Mouse (Mus musculus) lung, embryonic 16.5 days (tissue): ENCODE measurements around the gene Angel2. TPM values are rescaled to one million over a fixed set of nuclear protein-coding genes. Genes with fewer than 3 reads are reported as not detected.
A peak's percentile ranks its signal among the peaks of the same experiment; 100 is the strongest.

ENCODE experiments used
- ATAC-seq: fragments of 200-750 bp; cut with Nextera tagmentation; 2 replicates; pipeline ENCODE4 v1.8.0; 2017; ENCODE audit warnings: low read depth, mild to moderate bottlenecking, moderate library complexity
- H3K27ac ChIP-seq: fragments of 300-500 bp; sonication (generic); 2 replicates; pipeline ENCODE4 v1.5.1; 2014; ENCODE audit warnings: mild to moderate bottlenecking, control low read depth, low read length
- H3K27me3 ChIP-seq: fragments of 300-500 bp; sonication (generic); 2 replicates; pipeline ENCODE4 v1.6.1; 2014; ENCODE audit warnings: low read depth, low read length, mixed read lengths; ENCODE audit not compliant: control insufficient read depth, insufficient read depth
- H3K36me3 ChIP-seq: fragments of 300-500 bp; sonication (generic); 2 replicates; pipeline ENCODE4 v1.6.1; 2014; ENCODE audit warnings: low read length; ENCODE audit not compliant: control insufficient read depth, insufficient read depth
- H3K4me1 ChIP-seq: fragments of 300-500 bp; sonication (generic); replicated peaks from 2 replicates; pipeline ENCODE4 v1.6.1; 2014; ENCODE audit warnings: low read length, mixed read lengths; ENCODE audit not compliant: control insufficient read depth, insufficient read depth
- H3K4me2 ChIP-seq: fragments of 300-500 bp; sonication (generic); 2 replicates; pipeline ENCODE4 v1.6.1; 2014; ENCODE audit warnings: low read depth, low read length, control low read depth
- H3K4me3 ChIP-seq: fragments of 300-500 bp; sonication (generic); 2 replicates; pipeline ENCODE4 v1.5.1; 2014; ENCODE audit warnings: mild to moderate bottlenecking, low read length, control low read depth
- H3K9ac ChIP-seq: fragments of 300-500 bp; sonication (generic); 2 replicates; pipeline ENCODE4 v1.6.1; 2014; ENCODE audit warnings: low read length, control low read depth
- H3K9me3 ChIP-seq: fragments of 300-500 bp; sonication (generic); 2 replicates; pipeline ENCODE4 v1.6.1; 2016; ENCODE audit warnings: low read length; ENCODE audit not compliant: control insufficient read depth
- WGBS: fragments of 180-500 bp; shearing (Covaris S2); extraction: QIAGEN DNeasy Blood & Tissue Kit; methylation state at CpG from one replicate; pipeline ENCODE4 v1.1.7; 2014; 5-methylcytosine and 5-hydroxymethylcytosine counted together
- polyA plus RNA-seq: library from polyadenylated mRNA; unstranded; fragments of >200 nt; fragmentation: Nextera tagmentation; extraction: Ambion mirVana; gene quantifications from 2 replicates; pipeline ENCODE4 v1.2.1, GENCODE M21; 2015

Gene Angel2
- polyA plus RNA-seq, 1 experiment from 2014 or later = 40.5 TPM

- peak; percentile 92 for ATAC-seq
- Histone ChIP-seq H3K4me1 (peaks cover 23% of the 10 kb centered on the region), H3K4me3 (no peak overlapping the region), H3K27ac (peak overlapping the region; percentile 78), H3K4me2 (peak overlapping the region; percentile 9), H3K9ac (no peak overlapping the region), H3K36me3 (peaks cover 3% of the 10 kb centered on the region; the same call in 1 of the 2 replicates), H3K9me3 (no peaks in the 10 kb centered on the region), H3K27me3 (no peaks in the 10 kb centered on the region)
- whole genome bisulfite sequencing = 35% methylated on average over 9 of the region's 9 CpGs
These were observed 25.9 kb upstream of the Angel2 start for GRCm38 (mm10) chr1:190898899-190899575.

- Histone ChIP-seq H3K9me3 (no peaks in the 10 kb centered on the region), H3K4me1 (peaks cover 27% of the 10 kb centered on the region), H3K27ac (no peak overlapping the region), H3K4me2 (no peak overlapping the region), H3K27me3 (no peaks in the 10 kb centered on the region), H3K36me3 (peaks cover 3% of the 10 kb centered on the region; the same call in 1 of the 2 replicates), H3K9ac (no peak overlapping the region), H3K4me3 (no peak overlapping the region)
- WGBS = 42% methylated on average over 2 of the region's 2 CpGs
- no peak for ATAC-seq
These were observed 23.8 kb upstream of the Angel2 start for GRCm38 (mm10) chr1:190901082-190901481.

- Histone ChIP-seq H3K27me3 (no peaks in the 10 kb centered on the region), H3K9me3 (no peaks in the 10 kb centered on the region), H3K36me3 (no peaks in the 10 kb centered on the region), H3K27ac (no peak overlapping the region), H3K9ac (no peak overlapping the region), H3K4me2 (no peak overlapping the region), H3K4me1 (peaks cover 17% of the 10 kb centered on the region), H3K4me3 (no peak overlapping the region)
- WGBS = 82% methylated on average over 3 of the region's 3 CpGs
- ATAC-seq = no peak
These were observed 20.8 kb upstream of the Angel2 start for GRCm38 (mm10) chr1:190904136-190904535.

GRCm38 (mm10) chr1:190904714-190905113, 20.2 kb upstream of the Angel2 start:
- H3K9me3 ChIP-seq = no peaks in the 10 kb centered on the region
- H3K36me3 ChIP-seq = no peaks in the 10 kb centered on the region
- WGBS = 66% methylated on average over 16 of the region's 16 CpGs
- no peaks in the 10 kb centered on the region for H3K27me3 ChIP-seq
- no peak overlapping the region for H3K4me3 ChIP-seq
- H3K4me1 ChIP-seq = peaks cover 14% of the 10 kb centered on the region
- peak overlapping the region; percentile 9; the same call in 1 of the 2 replicates for H3K4me2 ChIP-seq
- no peak overlapping the region; the same call in 1 of the 2 replicates for H3K9ac ChIP-seq
- H3K27ac ChIP-seq = peak overlapping the region; percentile 51
- ATAC-seq = peak; percentile 85

- 58% methylated on average over 6 of the region's 6 CpGs for WGBS
These were observed 14.1 kb upstream of the Angel2 start for GRCm38 (mm10) chr1:190910836-190911235.

GRCm38 (mm10) chr1:190911415-190912123, 13.3 kb upstream of the Angel2 start, which contains the start of gene Rps6kc1:
Rps6kc1 (minus strand) TSS chr1:190911770.
- H3K36me3 ChIP-seq = no peaks in the 10 kb centered on the region
- H3K4me2 ChIP-seq = peak within 1 kb of the TSS; percentile 90
- H3K27ac ChIP-seq = peak within 1 kb of the TSS; percentile 47
- H3K9me3 ChIP-seq = no peaks in the 10 kb centered on the region
- H3K27me3 ChIP-seq = no peaks in the 10 kb centered on the region; the same call in 1 of the 2 replicates
- H3K4me3 ChIP-seq = peak within 1 kb of the TSS; percentile 85
- peaks cover 12% of the 10 kb centered on the region for H3K4me1 ChIP-seq
- WGBS = under 1% methylated on average over 47 of the region's 47 CpGs
- H3K9ac ChIP-seq = peak within 1 kb of the TSS; percentile 87
- peak; percentile 93 for ATAC-seq

More at GRCm38 (mm10) chr1:190910836-190911235, 14.1 kb upstream of the Angel2 start:
- Histone ChIP-seq H3K9ac (peak overlapping the region; percentile 87), H3K36me3 (no peaks in the 10 kb centered on the region), H3K4me1 (peaks cover 12% of the 10 kb centered on the region), H3K9me3 (no peaks in the 10 kb centered on the region), H3K4me3 (peak overlapping the region; percentile 85), H3K4me2 (peak overlapping the region; percentile 90), H3K27ac (no peak overlapping the region), H3K27me3 (no peaks in the 10 kb centered on the region; the same call in 1 of the 2 replicates)
- ATAC-seq = no peak

- Histone ChIP-seq H3K4me3 (no peak overlapping the region), H3K36me3 (no peaks in the 10 kb centered on the region), H3K27me3 (no peaks in the 10 kb centered on the region; the same call in 1 of the 2 replicates), H3K27ac (no peak overlapping the region), H3K4me1 (peaks cover 12% of the 10 kb centered on the region), H3K9me3 (no peaks in the 10 kb centered on the region), H3K9ac (no peak overlapping the region), H3K4me2 (no peak overlapping the region)
- WGBS = 52% methylated on average over 1 of the region's 1 CpGs
- no peak for ATAC-seq
These were observed 12.3 kb upstream of the Angel2 start for GRCm38 (mm10) chr1:190912623-190913022.

GRCm38 (mm10) chr1:190918938-190919337, 6.0 kb upstream of the Angel2 start:
- no peaks in the 10 kb centered on the region for H3K36me3 ChIP-seq
- H3K4me2 ChIP-seq = no peak overlapping the region
- no peaks in the 10 kb centered on the region for H3K9me3 ChIP-seq
- H3K27ac ChIP-seq = no peak overlapping the region
- WGBS = 49% methylated on average over 7 of the region's 7 CpGs
- no peaks in the 10 kb centered on the region for H3K4me1 ChIP-seq
- no peak overlapping the region for H3K4me3 ChIP-seq
- H3K9ac ChIP-seq = no peak overlapping the region
- no peaks in the 10 kb centered on the region for H3K27me3 ChIP-seq
- ATAC-seq = no peak

- no peak overlapping the region for H3K9ac ChIP-seq
- no peaks in the 10 kb centered on the region for H3K9me3 ChIP-seq
- no peak overlapping the region for H3K27ac ChIP-seq
- H3K4me3 ChIP-seq = no peak overlapping the region
- no peak overlapping the region for H3K4me2 ChIP-seq
- WGBS = 57% methylated on average over 8 of the region's 8 CpGs
- H3K36me3 ChIP-seq = no peaks in the 10 kb centered on the region
- H3K27me3 ChIP-seq = no peaks in the 10 kb centered on the region
- H3K4me1 ChIP-seq = no peaks in the 10 kb centered on the region
- ATAC-seq = no peak
These were observed 5.0 kb upstream of the Angel2 start for GRCm38 (mm10) chr1:190919725-190920469.
